Mouse (Mus musculus) embryonic fibroblast, embryonic 13.5 days (primary cell): ENCODE data around the gene B3gnt8.

ENCODE experiments used
- CTCF ChIP-seq: IDR thresholded peaks from 2 replicates; pipeline ENCODE4 v1.5.1; 2011; ENCODE audit warnings: mild to moderate bottlenecking, control low read depth, low read length, moderate library complexity, borderline replicate concordance; ENCODE audit not compliant: insufficient read depth
- POLR2A ChIP-seq: IDR thresholded peaks from 2 replicates; pipeline ENCODE4 v1.6.1; 2011; ENCODE audit warnings: low read depth, mild to moderate bottlenecking, control low read depth, low read length, moderate library complexity

DNA sequence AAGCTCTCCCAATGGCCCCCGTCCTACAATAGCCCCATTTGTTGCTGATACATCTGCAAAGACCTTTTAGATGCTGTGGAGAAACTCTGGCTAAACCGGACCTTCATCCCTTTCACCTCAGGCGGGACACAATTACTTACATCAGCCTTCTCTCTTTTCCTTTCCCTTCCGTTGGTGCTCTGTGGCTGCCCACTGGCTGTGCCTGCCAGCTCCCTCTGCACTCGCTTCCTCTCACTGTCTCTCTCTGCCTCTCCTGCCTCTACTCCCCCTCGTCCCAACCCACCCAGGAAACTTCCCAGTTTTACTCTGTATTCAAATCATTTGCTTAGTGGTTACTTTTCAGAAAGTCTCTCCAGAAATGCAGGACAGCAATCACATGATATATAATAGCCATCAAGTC lies 16.4 kb upstream of the B3gnt8 start:
- TF ChIP-seq CTCF = no peak
- TF ChIP-seq POLR2A = no peak
